In the genomic region with DNA sequence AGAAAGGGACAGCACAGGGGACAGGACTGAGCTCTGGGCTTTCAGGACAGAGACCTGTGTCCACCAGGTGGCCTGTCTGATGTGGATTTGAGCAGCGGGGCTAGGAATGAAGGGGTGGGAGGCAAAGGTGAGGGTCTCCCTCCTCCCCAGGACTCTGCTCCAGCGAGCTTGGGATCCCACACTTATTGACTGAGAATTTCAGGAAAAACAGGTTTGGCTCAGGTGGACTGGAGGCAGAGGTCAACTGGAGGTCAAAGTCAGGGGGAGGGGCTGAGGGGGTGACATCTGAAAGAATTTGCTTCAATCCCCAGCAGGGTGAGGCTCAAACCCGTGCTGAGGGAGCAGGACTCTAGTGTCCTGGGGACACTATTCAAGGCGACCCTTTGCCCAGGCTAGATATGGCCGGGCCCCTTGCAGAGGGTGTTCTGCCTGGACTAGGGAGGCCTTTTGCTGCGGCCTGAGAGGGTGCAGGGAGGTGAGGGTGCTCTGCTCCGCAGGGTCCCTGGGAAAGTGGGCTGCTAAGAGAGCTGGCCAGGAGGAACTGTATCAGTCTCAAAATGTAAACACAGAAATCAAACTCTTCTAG, we compare ENCODE assay signal across 9 mouse cellular contexts.
DNase-seq lines count a peak whose midpoint lies in the region; ATAC-seq and TF ChIP-seq lines count a peak whose summit lies in the region.
"Had no signal": no experiment of that assay in that cellular context is flagged by ENCODE, and none has a peak within 500 bp of the region (broad histone marks: within the 10 kb centered on the region; RNA-seq: fewer than 3 reads in every experiment).

No protein-coding gene starts in this region.

- H3K27ac ChIP-seq in neural tube, embryonic 13.5 days (replicated peaks), result peak overlapping the region; percentile 46; the same call in 1 of the 2 replicates
- no peak overlapping the region for H3K27ac ChIP-seq in neural tube, embryonic 15.5 days (replicated peaks)
- H3K27ac ChIP-seq in kidney, postnatal 0 days, result peak overlapping the region; percentile 83
- peak overlapping the region; percentile 78 for H3K27ac ChIP-seq in stomach, embryonic 16.5 days (ENCODE audit: low read length)

- H3K36me3 ChIP-seq in neural tube, embryonic 13.5 days, result no peaks in the 10 kb centered on the region; the same call in 1 of the 2 replicates
- H3K36me3 ChIP-seq in neural tube, embryonic 15.5 days, result no peaks in the 10 kb centered on the region
- no peaks in the 10 kb centered on the region for H3K36me3 ChIP-seq in kidney, postnatal 0 days (ENCODE audit: insufficient read depth, low read length)
- H3K36me3 ChIP-seq in stomach, embryonic 16.5 days (ENCODE audit: control insufficient read depth, insufficient read depth, low read length), result no peaks in the 10 kb centered on the region

- TF ChIP-seq CTCF in kidney, postnatal 0 days (IDR thresholded peaks at IDR 0.05; ENCODE audit: low read depth), result peak; percentile 40; the same call in 1 of the 2 replicates

- no peak for ATAC-seq in neural tube, embryonic 13.5 days (ENCODE audit: low read depth)
- no peak for ATAC-seq in neural tube, embryonic 15.5 days (ENCODE audit: low FRiP score)
- peak; percentile 58; the same call in 1 of the 2 replicates for ATAC-seq in kidney, postnatal 0 days (replicated peaks; ENCODE audit: low FRiP score, low read depth)
- ATAC-seq in stomach, embryonic 16.5 days (ENCODE audit: insufficient read depth, low FRiP score), result peak; percentile 39; the same call in 1 of the 2 replicates
- no peak for ATAC-seq in erythroblast, adult 5-6 weeks (replicated peaks; ENCODE audit: low FRiP score, poor library complexity, severe bottlenecking)

- 48% methylated on average over 7 of the region's 7 CpGs for WGBS in neural tube, embryonic 13.5 days
- WGBS in neural tube, embryonic 15.5 days, result 53% methylated on average over 7 of the region's 7 CpGs
- 48% methylated on average over 7 of the region's 7 CpGs for WGBS in kidney, postnatal 0 days
- 39% methylated on average over 7 of the region's 7 CpGs for WGBS in stomach, embryonic 16.5 days

- H3K4me3 ChIP-seq in neural tube, embryonic 13.5 days, result no peak overlapping the region
- no peak overlapping the region for H3K4me3 ChIP-seq in neural tube, embryonic 15.5 days (replicated peaks)
- no peak overlapping the region for H3K4me3 ChIP-seq in kidney, postnatal 0 days (replicated peaks; ENCODE audit: low read depth, low read length)
- no peak overlapping the region for H3K4me3 ChIP-seq in stomach, embryonic 16.5 days (replicated peaks; ENCODE audit: low read length)

- H3K4me2 ChIP-seq in neural tube, embryonic 13.5 days, result no peak overlapping the region
- H3K4me2 ChIP-seq in neural tube, embryonic 15.5 days, result no peak overlapping the region
- no peak overlapping the region for H3K4me2 ChIP-seq in kidney, postnatal 0 days (ENCODE audit: low read length)
- H3K4me2 ChIP-seq in stomach, embryonic 16.5 days (ENCODE audit: low read depth, low read length), result no peak overlapping the region

- H3K4me1 ChIP-seq in neural tube, embryonic 13.5 days (replicated peaks), result peaks cover 61% of the 10 kb centered on the region
- peaks cover 54% of the 10 kb centered on the region for H3K4me1 ChIP-seq in neural tube, embryonic 15.5 days
- peaks cover 25% of the 10 kb centered on the region for H3K4me1 ChIP-seq in kidney, postnatal 0 days (replicated peaks; ENCODE audit: insufficient read depth, low read length)
- peaks cover 46% of the 10 kb centered on the region for H3K4me1 ChIP-seq in stomach, embryonic 16.5 days (ENCODE audit: control insufficient read depth, insufficient read depth, low read length)

- H3K27me3 ChIP-seq in neural tube, embryonic 13.5 days, result no peaks in the 10 kb centered on the region
- no peaks in the 10 kb centered on the region for H3K27me3 ChIP-seq in neural tube, embryonic 15.5 days (replicated peaks)
- no peaks in the 10 kb centered on the region for H3K27me3 ChIP-seq in kidney, postnatal 0 days (ENCODE audit: insufficient read depth, low read length)
- no peaks in the 10 kb centered on the region for H3K27me3 ChIP-seq in stomach, embryonic 16.5 days (ENCODE audit: control insufficient read depth, insufficient read depth, low read length)

- H3K9ac ChIP-seq in neural tube, embryonic 13.5 days, result peak overlapping the region; percentile 22; the same call in 1 of the 2 replicates
- no peak overlapping the region for H3K9ac ChIP-seq in neural tube, embryonic 15.5 days (replicated peaks)
- 0 out of 2 replicates have a peak overlapping the region, but pooled peaks have one; percentile 31 for H3K9ac ChIP-seq in kidney, postnatal 0 days (ENCODE audit: low read depth, low read length)
- H3K9ac ChIP-seq in stomach, embryonic 16.5 days (ENCODE audit: low read length), result peak overlapping the region; percentile 52

- H3K9me3 ChIP-seq in neural tube, embryonic 13.5 days, result no peaks in the 10 kb centered on the region
- H3K9me3 ChIP-seq in neural tube, embryonic 15.5 days (replicated peaks), result no peaks in the 10 kb centered on the region
- no peaks in the 10 kb centered on the region for H3K9me3 ChIP-seq in kidney, postnatal 0 days (replicated peaks; ENCODE audit: low read length)
- no peaks in the 10 kb centered on the region for H3K9me3 ChIP-seq in stomach, embryonic 16.5 days (replicated peaks; ENCODE audit: control insufficient read depth, low read length)

- DNase-seq in embryo, embryonic 10 days (ENCODE audit: low spot score), result peak; percentile 42
- no peak for DNase-seq in embryo, embryonic 10.5 days (ENCODE audit: low spot score)
- DNase-seq in kidney, postnatal 0 days (ENCODE audit: low spot score), result peak; percentile 24
- no peak for DNase-seq in right cerebral cortex, postnatal 36 days (ENCODE audit: low spot score in 2 of 2)
- DNase-seq: cerebellum, postnatal 36 days had no signal

Comparison
In these comparisons a context has a peak if more than half of its experiments do, and no peak if none do; other contexts are left out.
1. DNase-seq: peak in embryo, embryonic 10 days (single experiment) and kidney, postnatal 0 days (single experiment); none in embryo, embryonic 10.5 days (single experiment) and right cerebral cortex, postnatal 36 days (0 of 2).
2. ATAC-seq: peak in kidney, postnatal 0 days (single experiment) and stomach, embryonic 16.5 days (single experiment); none in neural tube, embryonic 13.5 days (single experiment), neural tube, embryonic 15.5 days (single experiment) and erythroblast, adult 5-6 weeks (single experiment).